Mouse (Mus musculus) testis, postnatal 14 days (tissue): ENCODE results near the gene Ccnj.
A peak's percentile ranks its signal among the peaks of the same experiment; 100 is the strongest.

Experiments used
- DNase-seq: peaks from one replicate; pipeline ENCODE4 v3.0.0; 2021; ENCODE audit warnings: low spot score

Gene Ccnj

GRCm38 (mm10) chr19:40830703-40831415 is at the start of gene Ccnj:
Gene Ccnj, plus strand, starts transcription at chr19:40831279.
- DNase-seq, result peak; percentile 91

GRCm38 (mm10) chr19:40788004-40788714 is 42.9 kb upstream of the Ccnj start:
- DNase-seq, result no peak

- no peak for DNase-seq
Measured at GRCm38 (mm10) chr19:40788715-40789084, 42.4 kb upstream of the Ccnj start.

- no peak for DNase-seq
Measured at GRCm38 (mm10) chr19:40805176-40805737, 25.8 kb upstream of the Ccnj start.

- no peak for DNase-seq
Measured at GRCm38 (mm10) chr19:40809858-40810257, 21.2 kb upstream of the Ccnj start.

GRCm38 (mm10) chr19:40811840-40812239 is 19.2 kb upstream of the Ccnj start:
- no peak for DNase-seq

- DNase-seq, result no peak
Measured at GRCm38 (mm10) chr19:40812778-40813177, 18.3 kb upstream of the Ccnj start.

- DNase-seq, result no peak
Measured at GRCm38 (mm10) chr19:40813385-40813784, 17.7 kb upstream of the Ccnj start.

GRCm38 (mm10) chr19:40815645-40816183 is 15.4 kb upstream of the Ccnj start:
- DNase-seq, result no peak

- DNase-seq, result no peak
Measured at GRCm38 (mm10) chr19:40817901-40818532, 13.1 kb upstream of the Ccnj start.

- no peak for DNase-seq
Measured at GRCm38 (mm10) chr19:40818764-40819163, 12.3 kb upstream of the Ccnj start.

- no peak for DNase-seq
Measured at GRCm38 (mm10) chr19:40821306-40821825, 9.7 kb upstream of the Ccnj start.

GRCm38 (mm10) chr19:40825636-40826035 is 5.4 kb upstream of the Ccnj start:
- no peak for DNase-seq

GRCm38 (mm10) chr19:40826735-40827134 is 4.3 kb upstream of the Ccnj start:
- DNase-seq, result no peak

GRCm38 (mm10) chr19:40830198-40830597 is 881 bp upstream of the Ccnj start:
- no peak for DNase-seq

GRCm38 (mm10) chr19:40831416-40832201 is 530 bp downstream of the Ccnj start:
- peak; percentile 66 for DNase-seq

- no peak for DNase-seq
Measured at GRCm38 (mm10) chr19:40832361-40832760, 1.3 kb downstream of the Ccnj start.

GRCm38 (mm10) chr19:40834436-40834835 is 3.4 kb downstream of the Ccnj start:
- DNase-seq, result no peak

- no peak for DNase-seq
Measured at GRCm38 (mm10) chr19:40838205-40838604, 7.1 kb downstream of the Ccnj start.

GRCm38 (mm10) chr19:40840303-40840702 is 9.2 kb downstream of the Ccnj start:
- DNase-seq, result no peak

GRCm38 (mm10) chr19:40841083-40841482 is 10.0 kb downstream of the Ccnj start:
- DNase-seq, result no peak
